Mouse (Mus musculus): Measurements from ENCODE around the gene Gm7138. TPM values are rescaled to one million over a fixed set of nuclear protein-coding genes. Genes with fewer than 3 reads are reported as not detected.
"Not testable (repeated sequence)": the region's sequence is repeated elsewhere in the genome, so short reads cannot be mapped to it uniquely, and the experiment has no call there.

Gm7138 gene
- total RNA-seq (2021): not detected

DNA sequence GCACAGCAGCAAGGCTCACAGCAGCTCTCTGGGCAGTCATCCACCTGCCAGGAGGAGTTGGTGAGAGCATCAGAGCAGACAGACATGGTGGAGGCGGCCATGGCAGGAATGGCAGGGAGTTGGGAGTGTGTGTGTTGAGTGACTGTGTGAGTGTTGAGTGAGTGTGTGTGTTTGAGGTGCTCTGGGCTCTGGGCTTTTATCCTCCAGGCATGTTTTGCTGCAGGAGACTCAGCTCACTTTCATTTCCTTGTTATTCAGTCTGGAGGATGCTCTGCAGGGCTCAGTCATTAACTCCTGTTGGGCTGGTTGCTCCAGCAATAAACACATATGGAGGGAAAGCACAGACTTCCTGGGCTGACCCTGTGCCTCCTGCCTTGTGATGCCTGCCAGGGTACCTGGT is at the start of gene Gm7138:
Gene Gm7138 (minus strand): TSS at position 101 of the 400 bp plus-strand sequence.
- not testable (repeated sequence) for DNase-seq

- no peak for DNase-seq
These were observed 42.5 kb upstream of the Gm7138 start for GRCm38 (mm10) chr10:77819203-77819602.

GRCm38 (mm10) chr10:77818523-77818922 is 41.8 kb upstream of the Gm7138 start:
- no peak for DNase-seq

- peak; percentile 32 for DNase-seq
These were observed 38.8 kb upstream of the Gm7138 start for GRCm38 (mm10) chr10:77815514-77815913.

DNA sequence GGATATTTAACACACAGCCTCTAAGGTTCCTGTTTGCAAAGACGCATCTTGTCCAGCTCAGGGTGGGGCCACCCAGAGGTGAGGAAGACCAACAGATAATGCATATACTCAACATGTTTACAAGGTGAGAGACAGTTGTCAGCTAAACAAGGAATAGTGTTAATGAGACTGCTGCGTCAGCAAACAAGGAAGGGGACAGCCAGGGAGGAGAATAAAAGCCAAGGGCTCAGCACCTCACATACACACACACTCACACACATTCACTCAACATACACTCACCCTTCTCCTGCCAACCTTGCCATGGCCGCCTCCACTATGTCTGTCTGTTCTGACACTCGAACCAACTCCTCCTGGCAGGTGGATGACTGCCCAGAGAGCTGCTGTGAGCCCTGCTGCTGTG is 37.6 kb upstream of the Gm7138 start, which contains the start of gene Gm2696:
Gene Gm2696 (plus strand): TSS at position 301 of the 400 bp plus-strand sequence.
- no peak for DNase-seq

GRCm38 (mm10) chr10:77811743-77812142 is 35.0 kb upstream of the Gm7138 start, which contains the start of gene Gm9507:
TSS of gene Gm9507 (minus strand) at chr10:77811843.
- DNase-seq: no peak

DNA sequence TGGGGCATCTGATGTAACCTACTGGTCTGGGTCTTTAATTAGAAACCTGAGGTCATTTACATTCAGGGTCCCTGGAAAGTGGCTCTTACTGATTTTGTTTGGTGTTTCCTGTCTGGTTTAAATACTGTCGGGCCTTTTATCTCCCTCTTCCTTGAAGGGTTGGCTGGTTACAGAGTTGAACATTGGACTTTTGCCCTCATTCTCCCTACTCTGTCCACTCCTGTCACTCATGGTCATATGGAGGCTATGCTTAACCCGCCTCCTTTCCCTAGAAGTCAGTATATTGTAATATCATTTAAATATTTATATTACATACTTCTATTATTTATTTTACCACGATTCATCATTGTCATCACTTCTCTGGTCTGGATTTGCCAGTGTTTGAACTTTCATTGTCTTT is 27.4 kb upstream of the Gm7138 start:
- DNase-seq: no peak

DNA sequence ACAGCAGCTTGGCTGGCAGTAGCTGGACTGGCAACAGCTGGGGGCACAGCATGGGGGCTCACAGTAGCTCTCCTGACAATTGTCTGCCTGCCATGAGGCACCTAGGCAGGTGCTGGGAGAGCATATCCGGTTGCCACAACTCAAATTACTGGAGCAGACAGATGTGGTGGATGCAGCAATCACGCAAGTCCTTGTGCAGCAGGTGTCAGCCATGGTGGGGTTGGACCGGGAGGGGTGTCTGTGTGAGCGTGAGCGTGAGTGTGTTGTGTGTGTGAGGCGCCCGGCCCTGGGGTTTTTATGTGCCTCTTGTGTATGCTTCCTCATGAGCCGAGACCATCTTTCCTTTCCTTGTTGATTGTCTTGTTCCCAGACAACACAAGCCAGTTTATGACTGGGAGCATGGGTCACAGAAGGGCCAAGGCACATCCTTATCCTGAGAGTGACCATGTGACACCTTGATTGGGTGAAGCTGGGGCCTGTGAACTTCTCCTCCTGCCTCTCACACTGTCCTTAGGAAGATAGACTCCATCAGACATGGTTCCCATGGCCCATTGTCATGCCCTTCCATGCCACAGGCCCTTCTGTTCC is 22.3 kb upstream of the Gm7138 start, which contains the start of gene Gm19668:
Gene Gm19668 (minus strand): TSS at position 213 of the 588 bp plus-strand sequence.
- DNase-seq: no peak

- peak; percentile 42 for DNase-seq
These were observed 21.6 kb upstream of the Gm7138 start for GRCm38 (mm10) chr10:77798164-77798920.

DNA sequence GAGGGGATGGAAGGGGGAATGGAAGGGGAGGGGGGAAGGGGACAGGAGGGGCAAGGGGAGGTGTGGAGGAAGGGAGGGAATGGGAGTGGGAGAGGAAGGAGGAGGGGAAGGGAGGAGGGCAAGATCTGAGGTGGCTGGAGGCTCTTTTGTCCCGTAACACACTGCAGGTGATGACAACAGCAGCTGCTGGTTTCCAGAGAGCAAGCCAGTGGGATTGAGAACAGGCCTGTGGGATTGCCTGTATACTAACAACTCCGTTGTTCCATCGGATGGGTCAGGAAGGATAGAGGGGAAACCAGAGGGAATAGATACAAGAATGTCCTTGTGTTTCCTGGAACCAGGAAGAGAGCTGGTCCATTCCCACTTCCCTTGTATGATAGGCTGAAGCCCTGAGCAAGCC is 20.9 kb upstream of the Gm7138 start:
- peak; percentile 44 for DNase-seq

- no peak for DNase-seq
These were observed 18.2 kb upstream of the Gm7138 start, which contains the start of gene Gm9639 for GRCm38 (mm10) chr10:77794976-77795375. TSS of gene Gm9639 (minus strand) at chr10:77795076.

- DNase-seq: no peak
These were observed 11.9 kb upstream of the Gm7138 start for GRCm38 (mm10) chr10:77788621-77789020.

DNA sequence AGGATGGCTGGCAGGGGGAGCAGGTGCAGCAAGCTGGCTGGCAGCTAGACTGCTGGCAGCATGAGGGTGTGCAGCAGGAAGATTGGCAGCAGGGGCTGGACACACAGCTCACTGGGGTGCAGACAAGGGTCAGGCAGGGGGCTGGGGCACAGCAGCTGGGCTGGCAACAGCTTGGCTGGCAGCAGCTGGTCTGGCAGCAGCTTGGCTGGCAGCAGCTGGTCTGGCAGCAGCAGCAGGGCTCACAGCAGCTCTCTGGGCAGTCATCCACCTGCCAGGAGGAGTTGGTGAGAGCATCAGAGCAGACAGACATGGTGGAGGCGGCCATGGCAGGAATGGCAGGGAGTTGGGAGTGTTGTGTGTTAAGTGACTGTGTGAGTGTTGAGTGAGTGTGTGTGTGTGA is 11.1 kb upstream of the Gm7138 start, which contains the start of gene Gm7137:
Gene Gm7137 (minus strand): TSS at position 325 of the 400 bp plus-strand sequence.
- peak; percentile 28 for DNase-seq

- not testable (repeated sequence) for DNase-seq
These were observed 6.7 kb upstream of the Gm7138 start for GRCm38 (mm10) chr10:77783396-77783795.

DNA sequence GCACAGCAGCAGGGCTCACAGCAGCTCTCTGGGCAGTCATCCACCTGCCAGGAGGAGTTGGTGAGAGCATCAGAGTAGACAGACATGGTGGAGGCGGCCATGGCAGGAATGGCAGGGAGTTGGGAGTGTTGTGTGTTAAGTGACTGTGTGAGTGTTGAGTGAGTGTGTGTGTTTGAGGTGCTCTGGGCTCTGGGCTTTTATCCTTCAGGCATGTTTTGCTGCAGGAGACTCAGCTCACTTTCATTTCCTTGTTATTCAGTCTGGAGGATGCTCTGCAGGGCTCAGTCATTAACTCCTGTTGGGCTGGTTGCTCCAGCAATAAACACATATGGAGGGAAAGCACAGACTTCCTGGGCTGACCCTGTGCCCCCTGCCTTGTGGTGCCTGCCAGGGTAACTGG is 5.7 kb upstream of the Gm7138 start, which contains the start of gene Gm3250:
Gene Gm3250 (minus strand): TSS at position 101 of the 400 bp plus-strand sequence.
- not testable (repeated sequence) for DNase-seq

DNA sequence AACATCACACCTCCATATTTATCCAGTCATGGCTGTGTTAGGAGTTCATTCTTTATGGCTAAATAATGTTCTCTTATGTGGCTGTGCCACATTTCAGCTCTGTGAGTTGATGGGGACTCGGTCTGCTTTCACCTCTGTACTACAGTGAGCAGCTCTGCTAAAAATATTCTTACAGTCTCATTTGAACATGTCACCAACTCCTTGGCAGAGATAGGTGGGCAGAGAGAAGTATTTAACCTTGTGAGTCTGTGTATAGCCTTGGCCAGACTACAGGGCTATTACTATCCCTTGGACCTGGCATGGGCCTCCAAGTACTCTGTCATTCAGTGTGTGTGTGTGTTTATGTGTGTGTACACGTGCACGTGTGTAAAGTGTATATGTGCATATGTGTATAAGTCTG is 4.6 kb downstream of the Gm7138 start:
- DNase-seq: not testable (repeated sequence)

- DNase-seq: not testable (repeated sequence)
These were observed 5.5 kb downstream of the Gm7138 start, which contains the start of gene Gm3238 for GRCm38 (mm10) chr10:77771225-77771624. TSS of gene Gm3238 (minus strand) at chr10:77771325.

- no peak for DNase-seq
These were observed 7.0 kb downstream of the Gm7138 start for GRCm38 (mm10) chr10:77769727-77770126.

DNA sequence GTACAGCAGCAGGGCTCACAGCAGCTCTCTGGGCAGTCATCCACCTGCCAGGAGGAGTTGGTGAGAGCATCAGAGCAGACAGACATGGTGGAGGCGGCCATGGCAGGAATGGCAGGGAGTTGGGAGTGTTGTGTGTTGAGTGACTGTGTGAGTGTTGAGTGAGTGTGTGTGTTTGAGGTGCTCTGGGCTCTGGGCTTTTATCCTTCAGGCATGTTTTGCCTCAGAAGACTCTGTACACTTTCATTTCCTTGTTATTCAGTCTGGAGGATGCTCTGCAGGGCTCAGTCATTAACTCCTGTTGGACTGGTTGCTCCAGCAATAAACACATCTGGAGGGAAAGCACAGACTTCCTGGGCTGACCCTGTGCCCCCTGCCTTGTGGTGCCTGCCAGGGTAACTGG is 17.2 kb downstream of the Gm7138 start, which contains the start of gene Gm3233:
Gene Gm3233 (minus strand): TSS at position 101 of the 400 bp plus-strand sequence.
- DNase-seq: not testable (repeated sequence)

- no peak for DNase-seq
These were observed 23.3 kb downstream of the Gm7138 start for GRCm38 (mm10) chr10:77753448-77753847.

DNA sequence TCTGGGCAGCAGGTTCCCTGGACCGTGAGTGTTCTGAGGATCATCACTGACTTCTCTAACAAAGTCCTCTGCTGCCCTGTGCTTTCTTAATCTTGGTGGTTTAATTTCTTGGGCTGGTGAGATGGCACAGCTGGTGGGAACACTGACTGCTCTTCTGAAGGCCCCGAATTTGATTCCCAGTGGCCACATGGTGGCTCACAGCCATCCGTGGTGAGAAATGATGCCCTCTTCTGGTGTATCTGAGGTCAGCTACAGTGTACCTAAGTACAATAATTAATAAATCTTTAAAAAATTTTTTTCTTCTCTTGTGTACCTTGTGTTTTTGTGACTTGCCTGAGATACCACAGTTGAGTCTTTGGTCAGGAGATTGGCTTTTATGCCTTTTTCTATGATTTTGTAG is 24.4 kb downstream of the Gm7138 start:
- not testable (repeated sequence) for DNase-seq

DNA sequence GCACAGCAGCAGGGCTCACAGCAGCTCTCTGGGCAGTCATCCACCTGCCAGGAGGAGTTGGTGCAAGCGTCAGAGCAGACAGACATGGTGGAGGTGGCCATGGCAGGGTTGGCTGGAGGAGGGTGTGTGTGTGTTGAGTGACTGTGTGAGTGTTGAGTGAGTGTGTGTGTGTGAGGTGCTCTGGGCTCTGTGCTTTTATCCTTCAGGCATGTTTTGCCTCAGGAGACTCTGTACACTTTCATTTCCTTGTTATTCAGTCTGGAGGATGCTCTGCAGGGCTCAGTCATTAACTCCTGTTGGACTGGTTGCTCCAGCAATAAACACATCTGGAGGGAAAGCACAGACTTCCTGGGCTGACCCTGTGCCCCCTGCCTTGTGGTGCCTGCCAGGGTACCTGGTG is 25.5 kb downstream of the Gm7138 start, which contains the start of gene Gm9736:
Gene Gm9736 (minus strand): TSS at position 101 of the 400 bp plus-strand sequence.
- DNase-seq: not testable (repeated sequence)

DNA sequence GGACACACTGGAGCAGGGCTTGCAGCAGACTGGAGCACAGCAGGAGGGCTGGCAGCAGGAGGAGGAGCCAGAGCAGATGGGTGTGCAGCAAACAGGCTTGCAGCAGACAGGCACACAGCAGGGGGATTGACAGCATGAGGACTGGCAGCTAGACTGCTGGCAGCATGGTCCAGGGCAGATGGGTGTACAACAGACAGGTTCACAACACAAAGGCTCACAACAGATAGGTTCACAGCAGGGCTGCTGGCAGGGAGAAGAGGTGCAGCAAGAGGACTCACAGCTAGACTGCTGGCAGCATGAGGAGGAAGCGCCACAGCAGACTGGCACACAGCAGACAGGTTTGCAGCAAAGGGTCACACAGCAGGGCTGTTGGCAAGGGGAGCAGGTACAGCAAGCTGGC is 26.1 kb downstream of the Gm7138 start:
- DNase-seq: not testable (repeated sequence)
